Mouse (Mus musculus): ENCODE data around the gene Nr0b2.

GRCm38 (mm10) chr4:133552768-133553447 lies at the start of gene Nr0b2:
- TF ChIP-seq CTCF (IDR thresholded peaks at IDR 0.05; ENCODE audit: borderline replicate concordance, control insufficient read depth, extremely low read depth, insufficient read depth, low read length, poor library complexity) (no peak), POLR2A (IDR thresholded peaks at IDR 0.05; ENCODE audit: control insufficient read depth, extremely low read depth, insufficient read depth, low read length, poor library complexity) (no peak)

All from thymus, adult 2 months (tissue).